Mouse (Mus musculus): ENCODE results near the gene Tuba1c. TPM values are rescaled to one million over a fixed set of nuclear protein-coding genes. Genes with fewer than 3 reads are reported as not detected.

The Tuba1c gene
- polyA plus RNA-seq, 3 experiments from 2014 or later = 70.4 to 203 (median 83.7) TPM

DNA sequence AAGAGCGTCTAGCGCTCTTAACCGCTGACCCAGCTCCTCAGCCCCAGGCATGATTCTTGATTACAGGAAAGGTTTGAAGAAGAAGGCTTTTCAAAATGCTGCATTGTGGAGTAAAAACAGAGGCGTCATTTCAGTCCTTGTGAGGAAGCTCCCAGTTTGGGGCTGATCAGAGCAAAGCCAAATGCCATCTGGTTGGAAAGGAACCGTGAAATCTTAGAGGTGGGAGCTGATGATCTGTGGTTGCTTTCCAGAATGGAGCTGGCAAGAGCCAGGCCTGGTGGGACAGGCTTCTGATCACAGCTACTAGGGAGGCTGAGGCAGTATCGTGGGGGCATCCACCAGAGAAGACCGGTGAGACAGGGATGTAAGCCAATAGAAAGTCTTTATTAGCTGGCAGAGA is 32.9 kb upstream of the Tuba1c start:
- no peak for ATAC-seq

DNA sequence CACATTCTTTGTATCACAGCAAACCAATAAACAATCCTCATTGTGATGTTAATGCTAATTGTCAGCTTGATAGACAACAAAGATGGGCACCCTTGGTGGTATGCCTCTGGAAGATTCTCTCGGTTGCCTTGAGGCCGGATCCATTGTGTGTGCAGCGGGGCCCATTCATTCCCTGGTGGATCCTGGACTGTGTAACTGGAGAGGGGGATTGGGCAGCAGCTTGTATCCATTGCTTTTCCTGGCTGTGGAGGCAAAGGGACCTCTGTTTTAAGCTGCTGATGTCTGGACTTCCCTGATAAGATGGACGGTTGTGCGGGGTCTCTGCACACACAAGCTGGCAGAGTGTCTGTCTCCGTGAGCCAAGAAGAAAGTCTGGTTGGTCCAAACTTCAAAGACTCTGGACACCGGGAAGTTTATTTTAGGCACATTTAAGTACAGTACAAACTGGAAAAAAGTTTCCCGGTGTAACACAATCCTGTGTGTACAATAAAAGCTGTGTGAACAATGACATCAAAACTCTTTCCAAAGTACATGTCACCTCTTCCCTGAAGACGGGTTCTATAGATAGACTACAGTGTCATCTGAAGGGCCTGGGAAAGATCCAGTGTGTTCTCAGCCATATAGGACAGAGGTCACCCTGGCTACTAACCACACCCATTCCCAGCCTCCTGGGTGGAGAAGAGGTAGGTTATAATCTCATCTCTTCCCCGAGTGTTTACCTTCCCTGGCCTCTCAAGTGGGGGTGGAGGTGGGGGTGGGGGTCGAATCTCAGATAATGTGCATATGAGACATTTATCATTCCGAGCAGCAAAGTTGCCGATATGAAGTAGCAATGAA is 31.5 kb upstream of the Tuba1c start:
- no peak for ATAC-seq

DNA sequence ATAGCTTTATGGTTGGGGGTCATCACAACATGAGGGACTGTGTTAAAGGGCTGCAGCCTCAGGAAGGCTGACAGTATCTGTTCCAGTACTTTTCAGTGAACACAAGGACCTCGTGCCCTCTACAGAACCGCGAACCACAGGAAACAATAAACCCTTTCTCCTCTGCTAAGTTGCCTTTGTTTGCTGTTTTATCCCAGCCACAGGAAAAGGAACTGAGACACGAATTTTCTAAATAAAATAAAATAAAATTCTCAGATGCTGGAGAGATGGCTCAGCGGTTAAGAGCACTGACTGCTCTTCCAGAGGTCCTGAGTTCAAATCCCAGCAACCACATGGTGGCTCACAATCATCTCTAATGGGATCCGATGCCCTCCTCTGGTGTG is 30.9 kb upstream of the Tuba1c start:
- no peak for ATAC-seq

- ATAC-seq = no peak
Observed at GRCm38 (mm10) chr15:99000535-99001283, 29.0 kb upstream of the Tuba1c start.

DNA sequence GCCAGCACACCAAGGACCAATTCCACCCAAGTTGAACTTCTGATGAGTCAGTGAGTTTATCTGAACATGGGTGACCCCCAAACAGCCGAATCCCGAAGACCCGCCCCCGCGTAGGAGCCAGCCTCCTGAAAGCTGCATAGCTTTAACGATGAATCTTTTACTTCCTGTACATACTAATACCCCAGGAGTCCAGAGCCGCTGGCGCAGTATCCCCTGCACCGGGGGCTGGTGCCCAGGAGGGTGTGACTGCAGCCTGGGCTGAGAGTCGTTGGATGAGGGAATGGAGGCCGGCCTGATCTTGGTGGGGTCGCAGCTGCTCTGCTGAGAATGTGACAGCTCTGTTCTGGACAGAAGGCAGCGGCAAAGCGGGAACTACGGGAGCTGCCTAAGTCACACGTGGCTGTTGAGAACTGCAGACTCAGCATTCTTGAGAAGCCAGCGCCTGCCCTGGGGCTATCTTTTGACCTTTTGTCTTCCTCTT is 28.2 kb upstream of the Tuba1c start:
- no peak for ATAC-seq

DNA sequence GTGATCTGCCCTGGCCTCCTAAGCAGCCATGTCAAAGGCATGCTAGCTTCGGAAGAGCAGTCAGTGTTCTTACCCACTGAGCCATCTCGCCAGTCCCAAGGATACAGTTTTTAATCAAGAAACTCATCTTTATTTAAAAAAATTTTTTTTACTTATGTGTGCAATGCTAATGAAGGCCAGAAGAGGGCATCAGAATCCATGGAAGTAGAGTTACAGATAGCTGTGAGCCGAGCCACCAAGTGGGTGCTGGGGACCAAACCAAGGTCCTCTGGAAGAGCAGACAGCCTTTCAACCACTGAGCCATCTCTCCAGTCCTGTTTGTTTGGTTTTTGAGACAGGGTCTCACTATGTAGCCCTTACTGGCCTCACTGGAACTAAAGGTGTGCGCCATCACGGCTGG is 26.1 kb upstream of the Tuba1c start:
- no peak for ATAC-seq

DNA sequence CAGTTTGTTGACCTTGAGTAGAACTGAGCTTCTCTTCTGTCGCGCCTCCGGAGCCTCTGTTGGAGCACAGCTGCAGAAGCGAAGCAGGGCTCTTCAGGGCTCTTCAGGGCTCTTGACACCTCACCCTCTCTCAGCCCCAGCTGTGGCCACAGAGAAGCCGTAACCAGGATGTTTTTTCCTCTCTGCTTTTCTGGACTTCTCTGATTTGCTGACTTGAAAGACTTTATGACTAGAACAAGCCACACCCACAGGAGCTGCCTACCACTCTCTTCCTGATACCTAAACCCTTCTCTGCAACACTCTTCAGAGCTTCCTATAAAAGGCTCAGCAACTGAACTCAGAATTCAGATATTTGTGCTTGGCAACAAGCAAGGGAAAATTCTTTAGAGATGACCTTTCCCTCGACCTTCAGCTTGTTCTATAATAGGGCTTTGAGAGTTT is 20.9 kb upstream of the Tuba1c start:
- ATAC-seq = peak; percentile 100

DNA sequence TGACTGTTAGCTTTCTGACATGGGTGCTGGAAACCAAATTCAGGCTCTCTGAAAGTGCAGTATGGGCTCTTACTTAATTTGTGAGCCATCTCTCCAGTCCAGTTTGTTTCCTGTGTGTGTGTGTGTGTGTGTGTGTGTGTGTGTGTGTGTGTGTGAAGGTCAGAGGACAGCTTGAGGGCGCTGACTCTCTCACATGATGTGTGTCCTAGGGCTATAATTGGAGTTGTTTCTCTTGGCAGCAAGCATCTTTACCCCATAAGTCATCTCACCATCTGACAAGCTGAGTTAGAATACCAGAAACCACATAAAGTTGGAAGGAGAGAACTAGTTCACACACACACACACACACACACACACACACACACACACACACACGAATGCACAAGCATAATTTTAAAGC is 18.8 kb upstream of the Tuba1c start:
- ATAC-seq = no peak

DNA sequence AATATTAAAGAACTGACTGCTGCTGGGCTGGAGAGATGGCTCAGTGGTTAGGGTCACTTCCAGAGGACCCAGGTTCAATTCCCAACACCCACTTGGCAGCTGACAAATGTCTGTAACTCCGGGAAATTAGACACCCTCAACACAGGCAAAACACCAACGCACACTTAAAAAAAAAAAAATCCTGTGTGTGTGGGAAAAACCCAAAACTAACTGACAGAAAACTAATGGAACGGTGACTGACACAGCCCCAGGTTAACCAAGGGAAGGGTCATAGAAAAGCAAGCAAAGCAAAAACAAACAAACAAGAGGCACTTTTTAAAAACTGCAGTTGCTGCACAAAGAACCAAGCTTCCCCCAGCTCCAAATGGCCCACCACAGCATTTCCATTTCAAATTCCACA is 17.7 kb upstream of the Tuba1c start:
- no peak for ATAC-seq

GRCm38 (mm10) chr15:99014496-99015030 is 15.1 kb upstream of the Tuba1c start:
- ATAC-seq = no peak

- ATAC-seq = no peak
Observed at GRCm38 (mm10) chr15:99017355-99017761, 12.3 kb upstream of the Tuba1c start.

- no peak for ATAC-seq
Observed at GRCm38 (mm10) chr15:99017986-99018385, 11.7 kb upstream of the Tuba1c start.

- ATAC-seq = no peak
Observed at GRCm38 (mm10) chr15:99018630-99019029, 11.1 kb upstream of the Tuba1c start.

DNA sequence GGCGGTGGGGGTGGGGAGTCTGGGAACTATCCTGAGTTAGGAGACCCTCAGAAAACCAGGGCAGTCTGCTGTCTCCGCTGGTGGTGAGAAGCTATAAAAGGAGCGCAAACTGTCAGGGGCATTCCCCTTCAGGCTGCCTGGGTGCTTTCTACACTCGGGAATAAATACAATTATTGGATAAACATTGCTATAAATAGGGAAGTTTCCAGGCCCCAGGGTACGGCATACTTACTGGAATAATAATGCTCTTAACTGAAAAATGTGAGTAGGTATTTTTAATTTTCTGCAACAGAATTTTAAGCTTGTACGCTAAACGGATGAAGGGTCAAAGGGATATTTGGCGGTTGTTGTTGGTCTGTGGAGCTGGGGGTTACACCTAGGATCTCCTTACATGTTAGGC is 10.3 kb upstream of the Tuba1c start:
- no peak for ATAC-seq

DNA sequence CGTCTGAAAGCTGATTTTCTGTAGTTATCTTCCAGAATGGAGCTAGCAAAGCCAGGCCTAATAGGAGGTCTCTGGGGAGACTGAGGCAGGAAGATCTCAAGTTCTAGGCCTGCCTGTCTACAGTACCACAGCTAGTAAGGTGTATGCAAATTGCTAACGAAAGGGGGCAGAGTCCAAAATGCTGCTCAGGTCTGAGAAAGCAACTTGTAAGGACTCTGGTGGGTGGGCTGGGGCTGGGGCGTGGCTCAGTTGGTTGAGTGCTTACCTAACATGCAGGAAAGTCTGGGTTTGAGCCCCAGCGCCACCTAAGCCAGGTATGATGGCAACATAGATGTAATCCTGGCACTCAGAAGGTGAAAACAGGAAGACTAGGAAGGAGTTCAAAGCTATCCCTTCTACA is 9.5 kb upstream of the Tuba1c start:
- no peak for ATAC-seq

DNA sequence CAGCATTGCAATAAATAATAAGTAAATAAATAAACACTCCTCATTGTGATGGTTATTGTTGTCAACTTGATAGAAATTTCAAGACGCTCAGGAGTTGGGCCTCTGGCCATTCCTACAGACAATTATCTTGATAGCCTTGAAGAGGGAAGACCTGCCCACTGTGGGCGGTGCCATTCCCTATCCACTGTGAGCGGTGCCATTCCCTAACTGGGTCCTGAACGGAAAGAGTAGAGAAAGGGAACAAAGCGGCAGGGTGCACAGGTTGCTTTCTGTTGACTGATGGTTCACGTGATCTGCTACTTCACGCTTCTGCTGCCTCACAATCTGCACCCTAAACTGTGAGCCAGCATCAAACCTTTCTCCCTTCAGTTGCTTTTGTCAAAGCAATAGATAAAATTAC is 8.4 kb upstream of the Tuba1c start:
- ATAC-seq = no peak

DNA sequence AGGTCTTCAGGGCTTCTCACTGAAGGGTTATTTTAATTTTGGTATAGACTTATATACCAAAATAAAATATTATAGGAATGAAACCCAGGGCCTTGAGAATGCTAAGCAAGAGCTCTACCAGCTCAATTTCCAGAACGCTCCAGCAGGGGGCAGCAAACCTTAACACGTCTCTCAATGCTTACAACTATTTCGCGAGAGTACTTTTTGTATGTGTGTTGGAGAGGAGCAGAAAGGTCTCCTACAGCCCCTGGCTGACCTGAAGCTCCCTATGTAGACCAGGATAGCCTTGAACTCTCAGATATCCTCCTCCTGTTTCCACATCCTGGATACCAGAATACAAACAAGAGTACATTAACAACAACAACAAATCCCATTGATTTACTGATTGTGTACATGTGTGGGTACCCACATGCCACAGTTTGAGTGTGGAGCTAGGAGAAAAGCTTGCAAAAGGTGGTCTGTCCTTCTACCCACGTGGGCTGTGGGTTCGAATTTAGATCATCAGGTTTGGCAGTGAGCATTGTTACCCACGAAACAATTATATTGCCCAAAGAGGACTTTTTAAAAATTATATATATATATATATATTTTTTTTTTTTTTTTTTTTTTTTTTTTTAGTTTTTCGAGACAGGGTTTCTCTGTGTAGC is 4.9 kb upstream of the Tuba1c start:
- peak; percentile 51 for ATAC-seq

- no peak for ATAC-seq
Observed at GRCm38 (mm10) chr15:99025414-99025813, 4.3 kb upstream of the Tuba1c start.

DNA sequence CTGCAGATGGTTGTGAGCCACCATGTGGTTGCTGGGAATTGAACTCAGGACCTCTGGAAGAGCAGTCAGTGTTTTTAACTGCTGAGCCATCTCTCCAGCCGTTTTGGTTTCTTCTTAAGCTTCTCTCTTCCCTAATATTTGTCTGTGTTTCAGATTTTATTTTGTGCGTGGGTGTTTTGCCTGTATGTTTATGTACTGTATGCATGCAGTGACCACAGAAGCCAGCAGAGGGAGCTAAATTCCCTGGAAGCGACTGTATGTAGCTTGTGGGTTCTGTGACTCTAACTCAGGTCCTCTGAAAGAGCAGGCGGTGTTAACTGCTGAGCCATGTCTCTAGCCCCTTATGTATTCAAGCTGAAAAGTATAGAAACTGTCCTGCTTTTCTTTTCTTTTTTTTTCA is 3.4 kb upstream of the Tuba1c start:
- ATAC-seq = no peak

DNA sequence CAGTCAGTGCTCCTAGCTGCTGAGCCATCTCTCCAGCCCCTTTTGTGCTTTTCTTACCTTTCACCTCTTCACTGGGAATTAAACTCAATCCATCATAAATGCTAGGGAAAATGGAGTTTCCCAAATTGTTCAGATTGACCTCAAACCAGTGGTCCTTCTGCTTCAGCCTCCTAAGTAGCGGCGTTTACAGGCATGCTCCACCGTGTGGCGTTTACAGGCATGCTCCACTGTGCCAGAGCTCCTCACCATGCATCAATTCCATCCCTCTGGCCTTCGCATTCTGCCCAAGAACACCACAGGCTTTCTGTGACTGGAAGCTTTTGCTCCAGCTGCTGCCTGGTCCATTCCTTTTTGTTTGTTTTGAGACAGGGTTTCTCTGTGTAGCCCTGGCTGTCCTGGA is 2.6 kb upstream of the Tuba1c start:
- ATAC-seq = no peak

GRCm38 (mm10) chr15:99028874-99029458 is 725 bp upstream of the Tuba1c start:
- no peak for ATAC-seq

- ATAC-seq = no peak
Observed at GRCm38 (mm10) chr15:99030585-99031387, 1.1 kb downstream of the Tuba1c start.

Data from inflammation-experienced regulatory T-cells, adult 6 months (primary cell).